Mouse (Mus musculus): ENCODE measurements around the gene Asxl1. TPM values are rescaled to one million over a fixed set of nuclear protein-coding genes. Genes with fewer than 3 reads are reported as not detected.
"Not testable (repeated sequence)": the region's sequence is repeated elsewhere in the genome, so short reads cannot be mapped to it uniquely, and the experiment has no call there.

The Asxl1 gene
- polyA plus RNA-seq, 1 experiment from 2014 or later: 14.2 TPM

- H3K36me3 ChIP-seq (replicated peaks): peaks cover 42% of the 10 kb centered on the region
- peaks cover 47% of the 10 kb centered on the region for H3K4me1 ChIP-seq
- whole genome bisulfite sequencing: 76% methylated on average over 6 of the region's 6 CpGs
- no peaks in the 10 kb centered on the region for H3K27me3 ChIP-seq (ENCODE audit: poor library complexity, severe bottlenecking)
- no peak for DNase-seq (ENCODE audit: extremely low spot score, low spot score)
- H3K4me3 ChIP-seq: peak overlapping the region; percentile 88
- H3K27ac ChIP-seq: no peak overlapping the region
- no peaks in the 10 kb centered on the region for H3K9me3 ChIP-seq
These were observed 2.6 kb downstream of the Asxl1 start for GRCm38 (mm10) chr2:153348100-153348831.

GRCm38 (mm10) chr2:153350552-153351181 lies 5.0 kb downstream of the Asxl1 start:
- no peak for DNase-seq (ENCODE audit: extremely low spot score, low spot score)
- Histone ChIP-seq H3K36me3 (replicated peaks) (peaks cover 66% of the 10 kb centered on the region), H3K4me3 (no peak overlapping the region), H3K27ac (no peak overlapping the region), H3K27me3 (ENCODE audit: poor library complexity, severe bottlenecking) (no peaks in the 10 kb centered on the region), H3K4me1 (peaks cover 38% of the 10 kb centered on the region), H3K9me3 (no peaks in the 10 kb centered on the region)
- WGBS: 72% methylated on average over 6 of the region's 6 CpGs

- DNase-seq (ENCODE audit: extremely low spot score, low spot score): no peak
- 89% methylated on average over 2 of the region's 2 CpGs for WGBS
- H3K4me3 ChIP-seq: no peak overlapping the region
- no peak overlapping the region for H3K27ac ChIP-seq
- no peaks in the 10 kb centered on the region for H3K9me3 ChIP-seq
- H3K36me3 ChIP-seq (replicated peaks): peaks cover 97% of the 10 kb centered on the region
- H3K27me3 ChIP-seq (ENCODE audit: poor library complexity, severe bottlenecking): no peaks in the 10 kb centered on the region
- peaks cover 17% of the 10 kb centered on the region for H3K4me1 ChIP-seq
These were observed 9.0 kb downstream of the Asxl1 start for GRCm38 (mm10) chr2:153354648-153355047.

- Histone ChIP-seq H3K4me1 (no peaks in the 10 kb centered on the region), H3K27me3 (ENCODE audit: poor library complexity, severe bottlenecking) (no peaks in the 10 kb centered on the region), H3K36me3 (replicated peaks) (peaks cover 98% of the 10 kb centered on the region), H3K27ac (no peak overlapping the region), H3K9me3 (no peaks in the 10 kb centered on the region), H3K4me3 (no peak overlapping the region)
- no peak for DNase-seq (ENCODE audit: extremely low spot score, low spot score)
- WGBS: 95% methylated on average over 4 of the region's 4 CpGs
These were observed 11.2 kb downstream of the Asxl1 start for GRCm38 (mm10) chr2:153356784-153357183.

- H3K9me3 ChIP-seq: no peaks in the 10 kb centered on the region
- no peak overlapping the region for H3K4me3 ChIP-seq
- WGBS: 92% methylated on average over 1 of the region's 1 CpGs
- no peak for DNase-seq (ENCODE audit: extremely low spot score, low spot score)
- no peak overlapping the region for H3K27ac ChIP-seq
- H3K4me1 ChIP-seq: no peaks in the 10 kb centered on the region
- no peaks in the 10 kb centered on the region for H3K27me3 ChIP-seq (ENCODE audit: poor library complexity, severe bottlenecking)
- H3K36me3 ChIP-seq (replicated peaks): peaks cover 97% of the 10 kb centered on the region
These were observed 15.6 kb downstream of the Asxl1 start for GRCm38 (mm10) chr2:153361101-153361710.

- not testable (repeated sequence) for H3K4me3 ChIP-seq; H3K27me3 ChIP-seq (ENCODE audit: poor library complexity, severe bottlenecking); H3K9me3 ChIP-seq; DNase-seq (ENCODE audit: extremely low spot score, low spot score); H3K27ac ChIP-seq; H3K4me1 ChIP-seq
- H3K36me3 ChIP-seq (replicated peaks): peaks cover 97% of the 10 kb centered on the region
- WGBS: 95% methylated on average over 14 of the region's 14 CpGs
These were observed 18.9 kb downstream of the Asxl1 start for GRCm38 (mm10) chr2:153364531-153364930.

- H3K4me1 ChIP-seq: no peaks in the 10 kb centered on the region
- no peaks in the 10 kb centered on the region for H3K27me3 ChIP-seq (ENCODE audit: poor library complexity, severe bottlenecking)
- no peak overlapping the region for H3K4me3 ChIP-seq
- H3K36me3 ChIP-seq (replicated peaks): peaks cover 73% of the 10 kb centered on the region
- no peak overlapping the region for H3K27ac ChIP-seq
- DNase-seq (ENCODE audit: extremely low spot score, low spot score): no peak
- no peaks in the 10 kb centered on the region for H3K9me3 ChIP-seq
These were observed 25.2 kb downstream of the Asxl1 start for GRCm38 (mm10) chr2:153370871-153371270.

GRCm38 (mm10) chr2:153375380-153375779 lies 29.8 kb downstream of the Asxl1 start:
- Histone ChIP-seq H3K4me1 (no peaks in the 10 kb centered on the region), H3K36me3 (replicated peaks) (peaks cover 71% of the 10 kb centered on the region)
- 88% methylated on average over 2 of the region's 2 CpGs for WGBS

GRCm38 (mm10) chr2:153380479-153380878 lies 34.9 kb downstream of the Asxl1 start:
- peaks cover 94% of the 10 kb centered on the region for H3K36me3 ChIP-seq (replicated peaks)
- DNase-seq (ENCODE audit: extremely low spot score, low spot score): no peak
- H3K4me3 ChIP-seq: no peak overlapping the region
- H3K27me3 ChIP-seq (ENCODE audit: poor library complexity, severe bottlenecking): no peaks in the 10 kb centered on the region
- no peaks in the 10 kb centered on the region for H3K4me1 ChIP-seq
- H3K9me3 ChIP-seq: no peaks in the 10 kb centered on the region
- WGBS: 97% methylated on average over 1 of the region's 1 CpGs
- no peak overlapping the region for H3K27ac ChIP-seq

More at GRCm38 (mm10) chr2:153375380-153375779, 29.8 kb downstream of the Asxl1 start:
- Histone ChIP-seq H3K27ac (no peak overlapping the region), H3K9me3 (no peaks in the 10 kb centered on the region), H3K4me3 (no peak overlapping the region), H3K27me3 (ENCODE audit: poor library complexity, severe bottlenecking) (no peaks in the 10 kb centered on the region)
- DNase-seq (ENCODE audit: extremely low spot score, low spot score): no peak

- 90% methylated on average over 2 of the region's 2 CpGs for WGBS
- DNase-seq (ENCODE audit: extremely low spot score, low spot score): no peak
- Histone ChIP-seq H3K4me1 (no peaks in the 10 kb centered on the region), H3K36me3 (replicated peaks) (peaks cover 94% of the 10 kb centered on the region), H3K27ac (no peak overlapping the region), H3K27me3 (ENCODE audit: poor library complexity, severe bottlenecking) (no peaks in the 10 kb centered on the region), H3K9me3 (no peaks in the 10 kb centered on the region; the same call in 1 of the 2 replicates), H3K4me3 (no peak overlapping the region)
These were observed 44.2 kb downstream of the Asxl1 start for GRCm38 (mm10) chr2:153389831-153390230.

GRCm38 (mm10) chr2:153393045-153393444 lies 47.4 kb downstream of the Asxl1 start:
- no peaks in the 10 kb centered on the region; the same call in 1 of the 2 replicates for H3K9me3 ChIP-seq
- no peak overlapping the region for H3K27ac ChIP-seq
- no peaks in the 10 kb centered on the region for H3K4me1 ChIP-seq
- 94% methylated on average over 10 of the region's 10 CpGs for WGBS
- no peaks in the 10 kb centered on the region for H3K27me3 ChIP-seq (ENCODE audit: poor library complexity, severe bottlenecking)
- DNase-seq (ENCODE audit: extremely low spot score, low spot score): no peak
- H3K36me3 ChIP-seq (replicated peaks): peaks cover 98% of the 10 kb centered on the region
- no peak overlapping the region for H3K4me3 ChIP-seq

- DNase-seq (ENCODE audit: extremely low spot score, low spot score): no peak
- Histone ChIP-seq H3K4me3 (no peak overlapping the region), H3K27ac (no peak overlapping the region), H3K27me3 (ENCODE audit: poor library complexity, severe bottlenecking) (no peaks in the 10 kb centered on the region), H3K4me1 (no peaks in the 10 kb centered on the region), H3K36me3 (replicated peaks) (peaks cover 98% of the 10 kb centered on the region), H3K9me3 (no peaks in the 10 kb centered on the region; the same call in 1 of the 2 replicates)
- 91% methylated on average over 11 of the region's 11 CpGs for WGBS
These were observed 52.3 kb downstream of the Asxl1 start for GRCm38 (mm10) chr2:153397790-153398515.

All from forebrain, embryonic 10.5 days (tissue).